Mouse (Mus musculus) midbrain, postnatal 0 days (tissue): ENCODE measurements around the gene Arhgap6. TPM values are rescaled to one million over a fixed set of nuclear protein-coding genes. Genes with fewer than 3 reads are reported as not detected.

Experiments used
- ATAC-seq: fragments of 200-750 bp; cut with Nextera tagmentation; 2 replicates; pipeline ENCODE4 v1.8.0; 2017; ENCODE audit warnings: moderate number of reproducible peaks, mild to moderate bottlenecking, moderate TSS enrichment, moderate library complexity; ENCODE audit not compliant: low FRiP score
- DNase-seq: peaks from one replicate; pipeline ENCODE4 v3.0.0-alpha.2; 2015; ENCODE audit warnings: low spot score
- H3K27ac ChIP-seq: fragments of 300-500 bp; sonication (generic); 2 replicates; pipeline ENCODE4 v1.5.1; 2014; ENCODE audit warnings: low read depth, mild to moderate bottlenecking, low read length, mixed read lengths
- H3K27me3 ChIP-seq: fragments of 300-500 bp; sonication (generic); 2 replicates; pipeline ENCODE4 v1.6.1; 2014; ENCODE audit warnings: low read length, control low read depth, mixed read lengths; ENCODE audit not compliant: insufficient read depth
- H3K36me3 ChIP-seq: fragments of 300-500 bp; sonication (generic); 2 replicates; pipeline ENCODE4 v1.6.1; 2014; ENCODE audit warnings: low read length, control low read depth, mixed read lengths; ENCODE audit not compliant: insufficient read depth
- H3K4me1 ChIP-seq: fragments of 300-500 bp; sonication (generic); 2 replicates; pipeline ENCODE4 v1.6.1; 2014; ENCODE audit warnings: mild to moderate bottlenecking, control low read depth, antibody characterized with exemption, low read length, mixed read lengths; ENCODE audit not compliant: insufficient read depth
- H3K4me2 ChIP-seq: fragments of 300-500 bp; sonication (generic); 2 replicates; pipeline ENCODE4 v1.6.1; 2014; ENCODE audit warnings: low read depth, mild to moderate bottlenecking, low read length, mixed read lengths; ENCODE audit not compliant: poor library complexity, severe bottlenecking
- H3K4me3 ChIP-seq: fragments of 300-500 bp; sonication (generic); 2 replicates; pipeline ENCODE4 v1.5.1; 2014; ENCODE audit warnings: low read depth, mild to moderate bottlenecking, low read length, moderate library complexity
- H3K9ac ChIP-seq: fragments of 300-500 bp; sonication (generic); replicated peaks from 2 replicates; pipeline ENCODE4 v1.6.1; 2014; ENCODE audit warnings: mild to moderate bottlenecking, low read length, moderate library complexity, mixed read lengths; ENCODE audit not compliant: poor library complexity, severe bottlenecking
- H3K9me3 ChIP-seq: fragments of 300-500 bp; sonication (generic); 2 replicates; pipeline ENCODE4 v1.6.1; 2016; ENCODE audit warnings: low read length, control low read depth
- CTCF ChIP-seq: IDR thresholded peaks from 2 replicates; pipeline ENCODE4 v1.5.1; 2016; ENCODE audit warnings: antibody characterized with exemption, mild to moderate bottlenecking
- WGBS: fragments of 180-500 bp; shearing (Covaris S2); extraction: QIAGEN DNeasy Blood & Tissue Kit; methylation state at CpG from one replicate; pipeline ENCODE4 v1.1.7; 2014; 5-methylcytosine and 5-hydroxymethylcytosine counted together
- polyA plus RNA-seq: library from polyadenylated mRNA; unstranded; fragments of >200 nt; fragmentation: Nextera tagmentation; extraction: Ambion mirVana; gene quantifications from 2 replicates; pipeline ENCODE4 v1.2.1, GENCODE M21; 2015
- total RNA-seq: library from RNA; depleted of rRNA; stranded (reverse); fragments of >200 nt; gene quantifications from 2 replicates; pipeline ENCODE4 v1.2.3, GENCODE M21; 2014

The Arhgap6 gene
- total and polyA plus RNA-seq, 2 experiments from 2014 or later: 0.93 to 2.1 TPM

- DNase-seq (peak; percentile 37), ATAC-seq (no peak)
- Histone ChIP-seq H3K27ac (no peak overlapping the region), H3K4me1 (no peaks in the 10 kb centered on the region), H3K27me3 (no peaks in the 10 kb centered on the region), H3K4me3 (no peak overlapping the region), H3K9me3 (no peaks in the 10 kb centered on the region), H3K4me2 (no peak overlapping the region), H3K9ac (no peak overlapping the region), H3K36me3 (no peaks in the 10 kb centered on the region)
- TF ChIP-seq CTCF: peak; percentile 67
- WGBS: 57% methylated on average over 4 of the region's 4 CpGs
Observed at GRCm38 (mm10) chrX:168937941-168938340, 143.0 kb downstream of the Arhgap6 start.

GRCm38 (mm10) chrX:168941684-168942083, 146.8 kb downstream of the Arhgap6 start:
- Histone ChIP-seq H3K4me2 (no peak overlapping the region), H3K9me3 (no peaks in the 10 kb centered on the region), H3K36me3 (no peaks in the 10 kb centered on the region), H3K27me3 (no peaks in the 10 kb centered on the region), H3K4me3 (no peak overlapping the region), H3K9ac (no peak overlapping the region), H3K4me1 (no peaks in the 10 kb centered on the region), H3K27ac (no peak overlapping the region)
- no peak for TF ChIP-seq CTCF
- DNase-seq (no peak), ATAC-seq (no peak)
- 85% methylated on average over 5 of the region's 5 CpGs for WGBS

GRCm38 (mm10) chrX:168943217-168943616, 148.3 kb downstream of the Arhgap6 start:
- WGBS: 83% methylated on average over 4 of the region's 4 CpGs
- Histone ChIP-seq H3K4me3 (no peak overlapping the region), H3K4me1 (no peaks in the 10 kb centered on the region), H3K36me3 (no peaks in the 10 kb centered on the region), H3K9ac (no peak overlapping the region), H3K27me3 (no peaks in the 10 kb centered on the region), H3K9me3 (no peaks in the 10 kb centered on the region), H3K4me2 (no peak overlapping the region), H3K27ac (no peak overlapping the region)
- ATAC-seq: no peak
- DNase-seq: no peak
- no peak for TF ChIP-seq CTCF

- no peak overlapping the region for H3K4me2 ChIP-seq
- WGBS: 41% methylated on average over 1 of the region's 1 CpGs
- no peak for TF ChIP-seq CTCF
- no peaks in the 10 kb centered on the region for H3K4me1 ChIP-seq
- no peak overlapping the region for H3K4me3 ChIP-seq
- H3K9me3 ChIP-seq: no peaks in the 10 kb centered on the region
- DNase-seq (no peak), ATAC-seq (no peak)
- H3K36me3 ChIP-seq: no peaks in the 10 kb centered on the region
- H3K27ac ChIP-seq: no peak overlapping the region
- H3K9ac ChIP-seq: no peak overlapping the region
- no peaks in the 10 kb centered on the region; the same call in 1 of the 2 replicates for H3K27me3 ChIP-seq
Observed at GRCm38 (mm10) chrX:168975444-168975843, 180.5 kb downstream of the Arhgap6 start.

GRCm38 (mm10) chrX:168977776-168978175, 182.9 kb downstream of the Arhgap6 start:
- Histone ChIP-seq H3K9ac (no peak overlapping the region), H3K27me3 (no peaks in the 10 kb centered on the region; the same call in 1 of the 2 replicates), H3K9me3 (no peaks in the 10 kb centered on the region), H3K27ac (no peak overlapping the region), H3K4me1 (no peaks in the 10 kb centered on the region), H3K4me2 (no peak overlapping the region), H3K4me3 (no peak overlapping the region), H3K36me3 (no peaks in the 10 kb centered on the region)
- 42% methylated on average over 3 of the region's 3 CpGs for WGBS
- no peak for ATAC-seq
- TF ChIP-seq CTCF: no peak
- DNase-seq: no peak

GRCm38 (mm10) chrX:168980370-168980769, 185.5 kb downstream of the Arhgap6 start:
- ATAC-seq: no peak
- Histone ChIP-seq H3K4me1 (no peaks in the 10 kb centered on the region), H3K27me3 (no peaks in the 10 kb centered on the region; the same call in 1 of the 2 replicates), H3K4me2 (no peak overlapping the region), H3K4me3 (no peak overlapping the region), H3K9me3 (no peaks in the 10 kb centered on the region), H3K27ac (no peak overlapping the region), H3K36me3 (no peaks in the 10 kb centered on the region), H3K9ac (no peak overlapping the region)
- WGBS: 79% methylated on average over 2 of the region's 2 CpGs
- no peak for TF ChIP-seq CTCF
- no peak for DNase-seq
